Mouse (Mus musculus): ENCODE measurements around the gene Bpifa1. TPM values are rescaled to one million over a fixed set of nuclear protein-coding genes. Genes with fewer than 3 reads are reported as not detected.

The Bpifa1 gene
- polyA plus RNA-seq, 1 experiment from 2014 or later: not detected

Other genes with a start within 250 kb of the Bpifa1 start
- gene Bpifb6, start 242.5 kb upstream of the Bpifa1 start, polyA plus RNA-seq (2016; fragmentation: Nextera tagmentation; extraction: Ambion mirVana): not detected in 2 replicates
- not detected in 2 replicates for gene Bpifb3, start 224.7 kb upstream of the Bpifa1 start, polyA plus RNA-seq (2016; fragmentation: Nextera tagmentation; extraction: Ambion mirVana)
- gene Bpifb4, start 204.7 kb upstream of the Bpifa1 start, polyA plus RNA-seq (2016; fragmentation: Nextera tagmentation; extraction: Ambion mirVana): not detected in 2 replicates
- not detected in 2 replicates for gene Bpifa6, start 167.9 kb upstream of the Bpifa1 start, polyA plus RNA-seq (2016; fragmentation: Nextera tagmentation; extraction: Ambion mirVana)
- gene Bpifa2, start 134.6 kb upstream of the Bpifa1 start, polyA plus RNA-seq (2016; fragmentation: Nextera tagmentation; extraction: Ambion mirVana): not detected in 2 replicates
- gene Bpifa3, start 12.5 kb upstream of the Bpifa1 start, polyA plus RNA-seq (2016; fragmentation: Nextera tagmentation; extraction: Ambion mirVana): not detected in 2 replicates
- gene Bpifa5, start 19.7 kb downstream of the Bpifa1 start, polyA plus RNA-seq (2016; fragmentation: Nextera tagmentation; extraction: Ambion mirVana): not detected in 2 replicates
- gene Bpifb1, start 47.9 kb downstream of the Bpifa1 start, polyA plus RNA-seq (2016; fragmentation: Nextera tagmentation; extraction: Ambion mirVana): not detected in 2 replicates
- 0.28 and 0.32 TPM in 2 replicates for gene Bpifb5, start 80.9 kb downstream of the Bpifa1 start, polyA plus RNA-seq (2016; fragmentation: Nextera tagmentation; extraction: Ambion mirVana)
- not detected in 2 replicates for gene Bpifb9a, start 115.0 kb downstream of the Bpifa1 start, polyA plus RNA-seq (2016; fragmentation: Nextera tagmentation; extraction: Ambion mirVana)
- not detected in 2 replicates for gene Bpifb9b, start 164.3 kb downstream of the Bpifa1 start, polyA plus RNA-seq (2016; fragmentation: Nextera tagmentation; extraction: Ambion mirVana)
- 15.9 and 19.6 TPM in 2 replicates for gene Cdk5rap1, start 230.1 kb downstream of the Bpifa1 start, polyA plus RNA-seq (2016; fragmentation: Nextera tagmentation; extraction: Ambion mirVana)